Mouse (Mus musculus): ENCODE data around the gene Fgb. TPM values are rescaled to one million over a fixed set of nuclear protein-coding genes. Genes with fewer than 3 reads are reported as not detected.

The Fgb gene
- polyA plus RNA-seq, 1 experiment, result not detected

- TF ChIP-seq POLR2A (IDR thresholded peaks at IDR 0.05; ENCODE audit: borderline replicate concordance, low read depth, low read length) (no peak), CTCF (IDR thresholded peaks at IDR 0.05; ENCODE audit: low read depth, low read length) (no peak)
- H3K4me1 ChIP-seq (ENCODE audit: control insufficient read depth, insufficient read depth, low read length), result no peaks in the 10 kb centered on the region
- H3K27ac ChIP-seq (ENCODE audit: insufficient read depth, low read depth, low read length), result no peak overlapping the region
- H3K4me3 ChIP-seq (ENCODE audit: insufficient read depth, low read length), result no peak overlapping the region
Measured at GRCm38 (mm10) chr3:82996656-82997055, 53.0 kb downstream of the Fgb start.

DNA sequence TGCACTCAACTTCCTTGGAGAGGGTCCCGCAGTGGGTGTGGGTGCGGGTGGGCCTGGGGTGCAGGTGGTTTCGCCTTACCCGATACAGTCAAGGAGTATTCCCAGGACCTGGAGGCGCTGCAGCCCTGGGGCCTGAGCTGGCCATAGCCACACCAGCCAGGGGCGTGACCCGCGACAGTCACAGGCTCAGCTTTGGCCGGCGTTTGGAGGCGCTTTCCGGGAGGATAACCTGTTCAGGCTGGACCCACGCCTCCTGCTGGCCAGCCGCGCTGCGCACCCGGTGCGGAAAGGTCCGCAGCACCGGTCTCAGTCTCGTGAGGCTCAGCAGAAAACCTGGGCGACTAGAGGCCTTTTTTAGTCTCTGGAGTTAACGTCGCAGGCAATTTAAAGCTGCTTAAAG is 54.3 kb downstream of the Fgb start:
- no peak overlapping the region for H3K4me3 ChIP-seq (ENCODE audit: insufficient read depth, low read length)
- no peaks in the 10 kb centered on the region for H3K4me1 ChIP-seq (ENCODE audit: control insufficient read depth, insufficient read depth, low read length)
- H3K27ac ChIP-seq (ENCODE audit: insufficient read depth, low read depth, low read length), result no peak overlapping the region
- TF ChIP-seq CTCF (IDR thresholded peaks at IDR 0.05; ENCODE audit: low read depth, low read length), result no peak
- no peak for TF ChIP-seq POLR2A (IDR thresholded peaks at IDR 0.05; ENCODE audit: borderline replicate concordance, low read depth, low read length)

- H3K4me1 ChIP-seq (ENCODE audit: control insufficient read depth, insufficient read depth, low read length), result no peaks in the 10 kb centered on the region
- TF ChIP-seq CTCF (IDR thresholded peaks at IDR 0.05; ENCODE audit: low read depth, low read length) (no peak), POLR2A (IDR thresholded peaks at IDR 0.05; ENCODE audit: borderline replicate concordance, low read depth, low read length) (no peak)
- no peak overlapping the region for H3K4me3 ChIP-seq (ENCODE audit: insufficient read depth, low read length)
- H3K27ac ChIP-seq (ENCODE audit: insufficient read depth, low read depth, low read length), result no peak overlapping the region
Measured at GRCm38 (mm10) chr3:82992956-82993355, 56.7 kb downstream of the Fgb start.

DNA sequence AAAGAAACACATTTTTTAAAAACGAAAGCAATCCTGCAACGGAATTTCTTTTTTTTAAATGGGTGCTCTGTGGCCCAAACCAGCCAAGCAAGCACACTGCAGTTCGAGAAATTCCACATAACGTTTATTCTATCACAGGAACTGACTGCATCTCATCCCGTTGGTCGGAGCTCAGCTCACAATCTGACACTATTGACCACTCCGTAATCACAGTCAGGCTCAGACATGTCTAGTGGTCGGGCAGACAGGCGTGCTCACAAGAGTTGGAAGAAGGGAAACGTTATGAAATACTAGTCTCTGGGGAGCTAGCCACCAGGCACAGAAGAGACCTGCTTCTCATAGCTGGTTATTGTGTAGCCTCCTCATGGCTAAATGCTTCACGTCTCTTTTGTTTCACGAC is 57.7 kb downstream of the Fgb start:
- no peaks in the 10 kb centered on the region for H3K4me1 ChIP-seq (ENCODE audit: control insufficient read depth, insufficient read depth, low read length)
- no peak overlapping the region for H3K4me3 ChIP-seq (ENCODE audit: insufficient read depth, low read length)
- TF ChIP-seq POLR2A (IDR thresholded peaks at IDR 0.05; ENCODE audit: borderline replicate concordance, low read depth, low read length) (no peak), CTCF (IDR thresholded peaks at IDR 0.05; ENCODE audit: low read depth, low read length) (no peak)

More for the DNA sequence above, 57.7 kb downstream of the Fgb start:
- no peak overlapping the region for H3K27ac ChIP-seq (ENCODE audit: insufficient read depth, low read depth, low read length)

Other genes starting within 250 kb of the Fgb start
- gene Rbm46, start 173.4 kb downstream of the Fgb start, polyA plus RNA-seq (2012; ENCODE audit: insufficient read depth, insufficient read length, missing spikeins), result not detected in 2 replicates
- not detected in 2 replicates for gene Lrat, start 145.9 kb downstream of the Fgb start, polyA plus RNA-seq (2012; ENCODE audit: insufficient read depth, insufficient read length, missing spikeins)
- not detected in 2 replicates for gene Fgg, start 42.1 kb downstream of the Fgb start, polyA plus RNA-seq (2012; ENCODE audit: insufficient read depth, insufficient read length, missing spikeins)
- not detected in 2 replicates for gene Fga, start 23.8 kb downstream of the Fgb start, polyA plus RNA-seq (2012; ENCODE audit: insufficient read depth, insufficient read length, missing spikeins)
- gene Plrg1, start 5.7 kb upstream of the Fgb start, polyA plus RNA-seq (2012; ENCODE audit: insufficient read depth, insufficient read length, missing spikeins), result 36.4 and 42.4 TPM in 2 replicates
- not detected in 2 replicates for gene Dchs2, start 78.1 kb upstream of the Fgb start, polyA plus RNA-seq (2012; ENCODE audit: insufficient read depth, insufficient read length, missing spikeins)